Mouse (Mus musculus) olfactory bulb, adult 2 months (tissue): ENCODE results near the gene Schip1. TPM values are rescaled to one million over a fixed set of nuclear protein-coding genes. Genes with fewer than 3 reads are reported as not detected.

Source experiments
- H3K27ac ChIP-seq: fragments of 200-500 bp; 2 replicates; pipeline ENCODE4 v1.5.1; 2012; ENCODE audit warnings: low read depth, low read length; ENCODE audit not compliant: insufficient read depth
- H3K4me1 ChIP-seq: fragments of 200-500 bp; 2 replicates; pipeline ENCODE4 v1.6.1; 2012; ENCODE audit warnings: low read length; ENCODE audit not compliant: control insufficient read depth, insufficient read depth
- H3K4me3 ChIP-seq: fragments of 200-500 bp; 2 replicates; pipeline ENCODE4 v1.5.1; 2012; ENCODE audit warnings: mild to moderate bottlenecking, low read depth, low read length, moderate library complexity; ENCODE audit not compliant: insufficient read depth
- CTCF ChIP-seq: fragments of 200-500 bp; IDR thresholded peaks from 2 replicates; pipeline ENCODE4 v1.5.1; 2012; ENCODE audit warnings: low read depth, mild to moderate bottlenecking, low read length, moderate library complexity; ENCODE audit not compliant: insufficient read depth
- POLR2A ChIP-seq: fragments of 200-500 bp; IDR thresholded peaks from 2 replicates; pipeline ENCODE4 v1.6.1; 2012; ENCODE audit warnings: mild to moderate bottlenecking, low read depth, low read length, moderate library complexity; ENCODE audit not compliant: insufficient read depth
- WGBS: fragments of 180-500 bp; shearing (Covaris S2); methylation state at CpG from one replicate; pipeline ENCODE4 v1.1.7; 2018; 5-methylcytosine and 5-hydroxymethylcytosine counted together
- polyA plus RNA-seq: library from polyadenylated mRNA; stranded (reverse); fragments of >200 nt; gene quantifications from 2 replicates; pipeline ENCODE4 v1.2.4, GENCODE M21; 2012; ENCODE audit warnings: low replicate concordance; ENCODE audit not compliant: missing spikeins, insufficient read depth, insufficient read length

The Schip1 gene
- polyA plus RNA-seq, 1 experiment: not detected

DNA sequence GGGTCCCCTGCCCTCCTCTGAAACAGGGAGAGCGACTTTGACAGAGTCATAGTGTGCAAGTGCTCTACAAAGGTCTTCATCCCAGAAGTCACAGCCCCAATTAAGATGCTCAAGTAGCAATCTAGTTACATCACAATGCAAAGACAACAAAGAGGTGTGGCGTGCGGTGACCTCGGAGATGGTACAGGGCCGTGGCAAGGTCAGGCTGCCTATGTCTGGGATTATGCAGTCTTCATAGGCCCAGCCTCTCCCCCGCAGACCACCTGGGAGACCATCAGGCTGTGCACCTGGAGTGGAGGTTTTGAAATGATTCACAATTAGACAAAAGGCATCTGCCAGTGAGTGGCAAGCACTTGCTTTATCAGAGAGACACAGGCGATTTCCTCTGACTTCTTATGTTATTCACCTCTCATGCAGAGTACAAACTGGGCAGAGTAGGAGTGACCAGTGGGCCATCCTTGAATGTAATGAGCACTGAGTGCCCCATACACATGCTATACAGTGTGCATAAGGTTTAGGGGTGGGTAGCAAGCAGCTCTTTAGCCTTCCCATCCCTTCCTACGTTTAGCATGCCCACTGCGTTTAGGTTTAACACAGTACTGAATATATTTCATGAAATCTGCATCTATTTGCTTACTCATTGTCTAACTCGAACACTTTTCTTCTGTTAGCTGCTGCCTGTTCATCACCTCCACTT, 500.5 kb downstream of the Schip1 start:
- no peak overlapping the region for H3K27ac ChIP-seq
- H3K4me3 ChIP-seq: no peak overlapping the region
- TF ChIP-seq CTCF: no peak
- TF ChIP-seq POLR2A: no peak
- peaks cover 3% of the 10 kb centered on the region; the same call in 1 of the 2 replicates for H3K4me1 ChIP-seq
- WGBS: 88% methylated on average over 10 of the region's 10 CpGs

DNA sequence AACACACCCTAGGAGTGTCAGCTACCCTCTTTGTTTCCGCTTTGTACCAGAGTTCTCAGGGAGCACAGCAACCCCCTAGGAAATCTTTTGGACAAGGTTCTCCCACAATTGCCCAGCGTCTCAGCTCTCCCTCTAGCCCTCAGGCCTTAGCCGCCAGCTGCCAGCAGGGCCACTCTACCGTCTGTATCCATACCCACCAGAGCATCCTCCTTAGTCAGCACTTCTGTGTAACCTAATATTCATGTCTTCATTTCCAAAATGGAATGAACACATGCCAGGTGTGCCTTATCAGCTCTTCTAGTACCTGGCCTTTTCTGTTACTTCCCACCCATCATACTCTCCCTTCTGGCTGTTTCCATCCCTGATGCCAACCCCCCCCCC, 501.1 kb downstream of the Schip1 start:
- no peak overlapping the region for H3K4me3 ChIP-seq
- peaks cover 4% of the 10 kb centered on the region for H3K4me1 ChIP-seq
- WGBS: 86% methylated on average over 4 of the region's 4 CpGs
- TF ChIP-seq CTCF (no peak), POLR2A (no peak)
- no peak overlapping the region for H3K27ac ChIP-seq

DNA sequence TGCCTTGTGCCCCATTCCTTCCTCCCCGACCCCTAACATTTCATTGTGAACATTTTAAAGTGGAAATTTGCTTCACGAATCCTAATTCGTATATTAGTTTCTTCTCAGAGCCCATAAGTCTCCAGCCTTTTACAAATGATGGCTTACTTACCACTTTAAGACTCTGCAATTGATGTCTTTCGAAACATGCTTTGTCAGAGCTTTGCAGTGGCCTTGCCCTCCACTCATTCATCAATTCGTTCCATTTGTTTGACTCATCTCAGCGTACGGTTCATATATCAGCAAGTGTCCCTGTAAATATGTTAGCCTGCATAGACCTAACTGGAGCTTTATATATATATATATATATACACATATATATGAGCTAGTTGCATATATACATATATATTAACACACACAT, 503.0 kb downstream of the Schip1 start:
- WGBS: 95% methylated on average over 7 of the region's 7 CpGs
- no peak for TF ChIP-seq CTCF
- no peak for TF ChIP-seq POLR2A

DNA sequence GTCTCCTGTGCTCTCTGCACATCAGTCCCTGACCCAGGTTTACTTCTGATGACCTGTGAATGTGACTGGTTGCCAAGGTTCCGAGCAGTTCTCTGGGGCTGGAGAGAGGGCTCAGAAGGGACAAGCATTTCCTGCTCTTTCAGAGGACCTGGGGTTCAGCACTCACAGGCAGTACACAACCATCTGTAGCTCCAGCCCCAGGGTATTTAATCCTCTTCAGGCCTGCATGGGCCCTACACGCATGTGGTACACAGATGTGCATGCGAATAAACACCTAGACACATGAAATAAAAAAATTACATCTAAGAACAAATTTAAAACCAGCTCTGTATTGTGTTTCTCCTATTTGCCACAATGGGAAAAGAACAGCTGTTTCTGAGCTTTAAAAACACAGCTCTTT, 503.5 kb downstream of the Schip1 start:
- Histone ChIP-seq H3K4me3 (no peak overlapping the region), H3K4me1 (peaks cover 5% of the 10 kb centered on the region), H3K27ac (no peak overlapping the region)
- whole genome bisulfite sequencing: 98% methylated on average over 3 of the region's 3 CpGs
- TF ChIP-seq CTCF (no peak), POLR2A (no peak)

More for the DNA sequence above, 503.0 kb downstream of the Schip1 start:
- Histone ChIP-seq H3K27ac (no peak overlapping the region), H3K4me3 (no peak overlapping the region), H3K4me1 (peaks cover 5% of the 10 kb centered on the region)

DNA sequence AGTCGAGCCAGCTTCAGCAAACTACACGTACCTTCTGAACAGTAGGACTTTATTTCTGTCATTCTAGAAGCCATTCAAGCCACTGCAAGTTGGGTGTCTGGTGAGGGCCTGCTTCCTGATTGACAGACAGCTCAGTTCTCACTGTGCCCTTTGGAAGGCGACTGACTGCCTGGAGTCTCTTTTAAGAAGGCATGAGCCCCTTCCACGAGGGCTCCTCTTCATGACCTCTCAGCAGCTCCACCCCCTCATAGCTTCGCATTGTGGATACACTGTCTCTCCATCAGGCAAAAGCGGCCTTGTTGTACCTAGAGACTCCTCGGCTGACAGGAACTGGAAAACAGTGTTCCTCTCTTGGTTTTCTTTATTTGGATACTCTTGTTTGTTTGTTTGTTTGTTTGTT, 504.1 kb downstream of the Schip1 start:
- TF ChIP-seq POLR2A (no peak), CTCF (no peak)
- WGBS: 76% methylated on average over 7 of the region's 7 CpGs
- Histone ChIP-seq H3K27ac (no peak overlapping the region), H3K4me3 (no peak overlapping the region), H3K4me1 (peaks cover 5% of the 10 kb centered on the region)

DNA sequence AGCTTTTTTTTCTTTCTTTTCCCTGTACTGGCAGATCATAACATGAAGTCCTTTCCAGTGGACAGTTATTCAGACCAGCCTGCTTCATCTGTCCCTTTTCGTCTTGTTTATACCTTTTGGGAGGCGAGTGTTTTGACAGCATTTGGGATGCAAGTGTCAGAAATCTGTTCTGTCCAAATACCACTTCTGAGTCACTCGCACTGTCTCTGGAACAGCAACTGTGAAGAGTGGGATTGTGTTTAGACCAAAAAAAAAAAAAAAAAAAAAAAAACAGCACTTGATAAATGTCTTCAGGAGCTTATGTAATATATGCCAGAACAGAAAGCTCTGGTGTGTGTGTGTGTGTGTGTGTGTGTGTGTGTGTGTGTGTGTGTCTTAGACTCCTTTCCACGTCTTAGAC, 505.7 kb downstream of the Schip1 start:
- TF ChIP-seq POLR2A (no peak), CTCF (no peak)
- Histone ChIP-seq H3K27ac (no peak overlapping the region), H3K4me3 (no peak overlapping the region), H3K4me1 (peaks cover 8% of the 10 kb centered on the region)
- 73% methylated on average over 4 of the region's 4 CpGs for WGBS

DNA sequence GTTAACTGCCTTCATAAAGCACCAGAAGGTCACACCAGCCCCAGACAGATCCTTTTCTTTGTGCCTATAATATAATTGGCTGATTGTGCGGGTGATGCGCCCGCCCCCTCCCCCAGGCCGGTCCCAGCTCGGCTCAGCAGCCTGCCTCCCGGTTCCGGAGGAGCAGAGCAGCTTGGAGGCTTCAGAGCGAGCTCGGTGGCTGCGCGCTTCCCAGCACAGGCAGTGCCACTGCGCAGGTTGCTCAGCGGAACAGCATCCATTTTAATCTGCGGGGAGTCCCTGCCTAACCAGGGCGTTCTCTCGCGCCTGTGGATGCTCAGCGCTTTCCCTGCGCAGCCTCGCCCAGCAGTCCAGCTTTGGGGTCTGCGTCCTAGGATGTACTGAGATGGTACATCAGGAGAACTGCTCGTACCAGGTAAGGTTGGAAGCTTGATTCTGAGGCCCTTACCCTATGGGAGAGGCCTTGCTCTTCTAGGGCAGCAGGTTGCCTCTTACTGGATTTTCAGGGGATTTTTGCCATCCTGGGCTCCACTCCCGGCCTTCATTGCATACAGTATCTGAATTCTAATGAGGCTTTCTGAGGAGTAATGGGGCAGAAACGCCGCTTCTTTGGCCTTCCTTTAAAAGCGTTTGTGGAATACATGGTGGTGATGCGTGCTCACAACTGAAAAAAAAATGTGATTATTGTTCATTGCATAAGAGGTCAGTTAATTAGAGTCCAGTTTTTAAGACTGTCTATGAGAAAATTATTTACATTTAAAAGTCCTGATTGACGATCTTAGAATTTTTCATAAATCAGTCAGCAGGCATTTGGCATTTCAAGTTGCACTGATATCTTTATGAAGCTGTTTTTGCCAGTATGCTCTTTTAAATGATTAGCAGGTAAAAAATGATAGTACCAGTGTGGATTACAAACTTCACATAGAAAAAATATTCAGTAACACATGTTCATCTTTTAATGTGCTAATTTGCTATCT, 507.9 kb downstream of the Schip1 start:
- WGBS: 3% methylated on average over 28 of the region's 28 CpGs

DNA sequence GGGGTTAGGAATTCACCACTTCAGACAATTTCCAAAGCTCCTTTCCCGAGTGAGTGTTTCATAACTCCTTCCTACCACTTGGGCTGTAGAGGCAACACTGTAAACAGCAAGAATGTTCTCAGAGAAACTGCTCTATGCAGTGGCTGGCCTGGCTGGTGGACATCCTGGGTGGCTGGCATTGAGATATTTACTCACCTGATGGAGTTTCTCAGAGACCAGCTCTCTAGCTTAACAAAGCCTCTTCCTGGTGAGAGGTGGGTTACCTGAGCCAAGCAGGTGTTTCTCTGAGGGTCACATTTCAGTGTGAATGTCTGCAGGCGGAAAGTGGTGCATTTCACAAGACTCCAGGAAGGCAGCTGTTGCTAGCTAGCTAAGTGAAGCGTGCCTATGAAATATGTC, 508.6 kb downstream of the Schip1 start:
- WGBS: 10% methylated on average over 3 of the region's 3 CpGs
- Histone ChIP-seq H3K27ac (peak overlapping the region; percentile 66), H3K4me1 (peaks cover 22% of the 10 kb centered on the region), H3K4me3 (peak overlapping the region; percentile 44)
- no peak for TF ChIP-seq POLR2A
- TF ChIP-seq CTCF: no peak

More for the DNA sequence above, 507.9 kb downstream of the Schip1 start:
- Histone ChIP-seq H3K4me1 (peaks cover 22% of the 10 kb centered on the region), H3K27ac (peak overlapping the region; percentile 99), H3K4me3 (peak overlapping the region; percentile 78)
- TF ChIP-seq POLR2A (peak; percentile 93), CTCF (no peak)

DNA sequence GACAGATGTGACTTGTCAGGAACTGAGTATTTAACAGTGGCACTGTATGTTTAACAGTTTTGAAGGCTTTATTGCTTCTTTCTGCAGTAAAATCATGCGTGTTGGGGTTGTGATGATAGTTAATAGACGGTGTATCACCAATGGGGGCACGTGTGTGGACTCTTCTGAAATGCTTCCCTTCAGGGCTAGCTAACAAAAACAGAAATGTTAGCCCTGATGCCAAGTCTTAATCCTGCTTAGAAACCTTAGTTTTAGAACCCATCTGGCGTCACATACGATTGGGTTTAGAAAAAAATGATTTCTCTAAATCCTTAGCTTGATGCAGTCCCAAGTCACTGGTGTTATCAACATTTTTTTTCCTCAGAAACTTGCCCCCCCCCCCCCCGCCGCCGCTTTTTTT, 509.5 kb downstream of the Schip1 start:
- 23% methylated on average over 8 of the region's 8 CpGs for WGBS
- TF ChIP-seq CTCF (no peak), POLR2A (no peak)
- Histone ChIP-seq H3K27ac (peak overlapping the region; percentile 66; the same call in 1 of the 2 replicates), H3K4me1 (peaks cover 22% of the 10 kb centered on the region), H3K4me3 (peak overlapping the region; percentile 48)
